Mouse (Mus musculus) frontal cortex, adult (tissue): ENCODE data around the gene Mrpl23.
A peak's percentile ranks its signal among the peaks of the same experiment; 100 is the strongest.

Experiments
- ATAC-seq: cut with Nextera tagmentation; 2 replicates; pipeline ENCODE4 v1.9.2; 2017; ENCODE audit warnings: mild to moderate bottlenecking, moderate library complexity, mixed read lengths; ENCODE audit not compliant: low TSS enrichment

Mrpl23 gene

GRCm38 (mm10) chr7:142574155-142574660 is 41.7 kb downstream of the Mrpl23 start:
- ATAC-seq = no peak

GRCm38 (mm10) chr7:142574826-142575351 is 42.4 kb downstream of the Mrpl23 start:
- ATAC-seq = no peak

GRCm38 (mm10) chr7:142575491-142575890 is 43.0 kb downstream of the Mrpl23 start:
- no peak for ATAC-seq

- no peak for ATAC-seq
Measured at GRCm38 (mm10) chr7:142575971-142576370, 43.5 kb downstream of the Mrpl23 start.

- ATAC-seq = no peak
Measured at GRCm38 (mm10) chr7:142576472-142577326, 44.2 kb downstream of the Mrpl23 start.

- no peak for ATAC-seq
Measured at GRCm38 (mm10) chr7:142577806-142578423, 45.4 kb downstream of the Mrpl23 start.

- no peak for ATAC-seq
Measured at GRCm38 (mm10) chr7:142579069-142579468, 46.6 kb downstream of the Mrpl23 start.

- ATAC-seq = peak; percentile 53; the same call in 1 of the 2 replicates
Measured at GRCm38 (mm10) chr7:142580121-142580879, 47.8 kb downstream of the Mrpl23 start.

- ATAC-seq = no peak
Measured at GRCm38 (mm10) chr7:142581186-142581585, 48.7 kb downstream of the Mrpl23 start.

- ATAC-seq = peak; percentile 53; the same call in 1 of the 2 replicates
Measured at GRCm38 (mm10) chr7:142581656-142582228, 49.3 kb downstream of the Mrpl23 start.

GRCm38 (mm10) chr7:142584882-142585281 is 52.4 kb downstream of the Mrpl23 start:
- ATAC-seq = 0 out of 2 replicates have a peak, but pooled peaks have one; percentile 35

- ATAC-seq = peak; percentile 42; the same call in 1 of the 2 replicates
Measured at GRCm38 (mm10) chr7:142585890-142586289, 53.4 kb downstream of the Mrpl23 start.

- peak; percentile 79 for ATAC-seq
Measured at GRCm38 (mm10) chr7:142588282-142588941, 55.9 kb downstream of the Mrpl23 start.
